Mouse (Mus musculus): ENCODE measurements around the gene Gpr35. TPM values are rescaled to one million over a fixed set of nuclear protein-coding genes. Genes with fewer than 3 reads are reported as not detected.

Gene Gpr35
- polyA plus RNA-seq (2014; fragmentation: Nextera tagmentation; extraction: Ambion mirVana) = 0.44 and 0.54 TPM in 2 replicates

- H3K4me2 ChIP-seq (ENCODE audit: low read length) = no peak within 1 kb of the TSS
- no peak within 1 kb of the TSS for H3K27ac ChIP-seq (replicated peaks in 1 of 2; ENCODE audit: control insufficient read depth in 1 of 2, insufficient read depth in 1 of 2, low read depth in 2 of 2, low read length in 2 of 2)
- WGBS = 72% methylated on average over 5 of the region's 5 CpGs
- no peak for ATAC-seq (ENCODE audit: insufficient number of reproducible peaks, insufficient read depth, low FRiP score, low read depth)
- H3K4me1 ChIP-seq (ENCODE audit: control insufficient read depth in 2 of 2, insufficient read depth in 2 of 2, low read length in 2 of 2) = no peaks in the 10 kb centered on the region
- peaks cover 33% of the 10 kb centered on the region for H3K36me3 ChIP-seq (ENCODE audit: control insufficient read depth, insufficient read depth, low read length)
- no peak within 1 kb of the TSS for H3K9ac ChIP-seq (ENCODE audit: low read length)
- no peaks in the 10 kb centered on the region for H3K9me3 ChIP-seq (ENCODE audit: control insufficient read depth, low read length)
- no peaks in the 10 kb centered on the region for H3K27me3 ChIP-seq (ENCODE audit: control insufficient read depth, insufficient read depth, low read length)
- H3K4me3 ChIP-seq (ENCODE audit: control insufficient read depth in 1 of 2, insufficient read depth in 1 of 2, low read depth in 1 of 2, low read length in 2 of 2) = no peak within 1 kb of the TSS
These were observed at the start of gene Gpr35 for GRCm38 (mm10) chr1:92950607-92951006. Gene Gpr35, plus strand, starts transcription at chr1:92950865.

GRCm38 (mm10) chr1:92902786-92903185 lies 47.9 kb upstream of the Gpr35 start, which contains the start of gene Ankmy1:
Gene Ankmy1, minus strand, starts transcription at chr1:92902906.
- no peak for ATAC-seq (ENCODE audit: insufficient number of reproducible peaks, insufficient read depth, low FRiP score, low read depth)
- no peak within 1 kb of the TSS for H3K27ac ChIP-seq (replicated peaks in 1 of 2; ENCODE audit: control insufficient read depth in 1 of 2, insufficient read depth in 1 of 2, low read depth in 2 of 2, low read length in 2 of 2)
- no peaks in the 10 kb centered on the region for H3K36me3 ChIP-seq (ENCODE audit: control insufficient read depth, insufficient read depth, low read length)
- 2% methylated on average over 15 of the region's 15 CpGs for WGBS
- peak within 1 kb of the TSS; percentile 52 for H3K4me2 ChIP-seq (ENCODE audit: low read length)
- H3K9me3 ChIP-seq (ENCODE audit: control insufficient read depth, low read length) = no peaks in the 10 kb centered on the region
- H3K27me3 ChIP-seq (ENCODE audit: control insufficient read depth, insufficient read depth, low read length) = peaks cover 33% of the 10 kb centered on the region
- no peak within 1 kb of the TSS; the same call in 1 of the 2 replicates for H3K9ac ChIP-seq (ENCODE audit: low read length)
- peak within 1 kb of the TSS in 1 of 2 experiments; percentile 13; a peak in 2 of 4 replicates for H3K4me3 ChIP-seq (ENCODE audit: control insufficient read depth in 1 of 2, insufficient read depth in 1 of 2, low read depth in 1 of 2, low read length in 2 of 2)
- peaks cover 7 to 11% of the 10 kb centered on the region in 2 experiments for H3K4me1 ChIP-seq (ENCODE audit: control insufficient read depth in 2 of 2, insufficient read depth in 2 of 2, low read length in 2 of 2)

GRCm38 (mm10) chr1:92903627-92904026 lies 47.0 kb upstream of the Gpr35 start:
- H3K9ac ChIP-seq (ENCODE audit: low read length) = no peak overlapping the region
- no peak overlapping the region for H3K4me2 ChIP-seq (ENCODE audit: low read length)
- no peak for ATAC-seq (ENCODE audit: insufficient number of reproducible peaks, insufficient read depth, low FRiP score, low read depth)
- no peaks in the 10 kb centered on the region for H3K36me3 ChIP-seq (ENCODE audit: control insufficient read depth, insufficient read depth, low read length)
- peaks cover 29% of the 10 kb centered on the region for H3K27me3 ChIP-seq (ENCODE audit: control insufficient read depth, insufficient read depth, low read length)
- no peaks in the 10 kb centered on the region for H3K9me3 ChIP-seq (ENCODE audit: control insufficient read depth, low read length)
- H3K27ac ChIP-seq (replicated peaks in 1 of 2; ENCODE audit: control insufficient read depth in 1 of 2, insufficient read depth in 1 of 2, low read depth in 2 of 2, low read length in 2 of 2) = no peak overlapping the region
- 59% methylated on average over 4 of the region's 4 CpGs for WGBS
- H3K4me3 ChIP-seq (ENCODE audit: control insufficient read depth in 1 of 2, insufficient read depth in 1 of 2, low read depth in 1 of 2, low read length in 2 of 2) = no peak overlapping the region
- H3K4me1 ChIP-seq (ENCODE audit: control insufficient read depth in 2 of 2, insufficient read depth in 2 of 2, low read length in 2 of 2) = peaks cover 11 to 14% of the 10 kb centered on the region in 2 experiments

- Histone ChIP-seq H3K9me3 (ENCODE audit: control insufficient read depth, low read length) (no peaks in the 10 kb centered on the region), H3K4me1 (ENCODE audit: control insufficient read depth in 2 of 2, insufficient read depth in 2 of 2, low read length in 2 of 2) (peaks cover 17 to 19% of the 10 kb centered on the region in 2 experiments), H3K4me3 (ENCODE audit: control insufficient read depth in 1 of 2, insufficient read depth in 1 of 2, low read depth in 1 of 2, low read length in 2 of 2) (no peak overlapping the region), H3K4me2 (ENCODE audit: low read length) (no peak overlapping the region), H3K36me3 (ENCODE audit: control insufficient read depth, insufficient read depth, low read length) (no peaks in the 10 kb centered on the region), H3K27ac (replicated peaks in 1 of 2; ENCODE audit: control insufficient read depth in 1 of 2, insufficient read depth in 1 of 2, low read depth in 2 of 2, low read length in 2 of 2) (no peak overlapping the region), H3K27me3 (ENCODE audit: control insufficient read depth, insufficient read depth, low read length) (peaks cover 13% of the 10 kb centered on the region), H3K9ac (ENCODE audit: low read length) (no peak overlapping the region)
- no peak for ATAC-seq (ENCODE audit: insufficient number of reproducible peaks, insufficient read depth, low FRiP score, low read depth)
- WGBS = 96% methylated on average over 2 of the region's 2 CpGs
These were observed 44.9 kb upstream of the Gpr35 start for GRCm38 (mm10) chr1:92905703-92906310.

GRCm38 (mm10) chr1:92906779-92907631 lies 43.7 kb upstream of the Gpr35 start, which contains the start of gene Dusp28:
Gene Dusp28, plus strand, starts transcription at chr1:92906981.
- under 1% methylated on average over 80 of the region's 81 CpGs for WGBS

GRCm38 (mm10) chr1:92907632-92908360 lies 42.9 kb upstream of the Gpr35 start:
- H3K9ac ChIP-seq (ENCODE audit: low read length) = peak overlapping the region; percentile 86
- H3K4me2 ChIP-seq (ENCODE audit: low read length) = peak overlapping the region; percentile 77
- 41% methylated on average over 20 of the region's 20 CpGs for WGBS
- H3K36me3 ChIP-seq (ENCODE audit: control insufficient read depth, insufficient read depth, low read length) = no peaks in the 10 kb centered on the region
- no peaks in the 10 kb centered on the region for H3K9me3 ChIP-seq (ENCODE audit: control insufficient read depth, low read length)
- no peak for ATAC-seq (ENCODE audit: insufficient number of reproducible peaks, insufficient read depth, low FRiP score, low read depth)
- peak overlapping the region; percentile 86 to 88 for H3K4me3 ChIP-seq (ENCODE audit: control insufficient read depth in 1 of 2, insufficient read depth in 1 of 2, low read depth in 1 of 2, low read length in 2 of 2)
- H3K27me3 ChIP-seq (ENCODE audit: control insufficient read depth, insufficient read depth, low read length) = no peaks in the 10 kb centered on the region
- H3K27ac ChIP-seq (replicated peaks in 1 of 2; ENCODE audit: control insufficient read depth in 1 of 2, insufficient read depth in 1 of 2, low read depth in 2 of 2, low read length in 2 of 2) = peak overlapping the region in 1 of 2 experiments; percentile 85; a peak in 1 of 4 replicates
- H3K4me1 ChIP-seq (ENCODE audit: control insufficient read depth in 2 of 2, insufficient read depth in 2 of 2, low read length in 2 of 2) = peaks cover 25 to 28% of the 10 kb centered on the region in 2 experiments

More at GRCm38 (mm10) chr1:92906779-92907631, 43.7 kb upstream of the Gpr35 start, which contains the start of gene Dusp28:
- peak within 1 kb of the TSS; percentile 77 for H3K4me2 ChIP-seq (ENCODE audit: low read length)
- peak within 1 kb of the TSS; percentile 86 to 88 for H3K4me3 ChIP-seq (ENCODE audit: control insufficient read depth in 1 of 2, insufficient read depth in 1 of 2, low read depth in 1 of 2, low read length in 2 of 2)
- no peaks in the 10 kb centered on the region for H3K9me3 ChIP-seq (ENCODE audit: control insufficient read depth, low read length)
- H3K27me3 ChIP-seq (ENCODE audit: control insufficient read depth, insufficient read depth, low read length) = 0 out of 2 replicates have a peak, but pooled peaks cover 5% of the 10 kb centered on the region
- no peaks in the 10 kb centered on the region for H3K36me3 ChIP-seq (ENCODE audit: control insufficient read depth, insufficient read depth, low read length)
- H3K4me1 ChIP-seq (ENCODE audit: control insufficient read depth in 2 of 2, insufficient read depth in 2 of 2, low read length in 2 of 2) = peaks cover 21 to 23% of the 10 kb centered on the region in 2 experiments
- H3K27ac ChIP-seq (replicated peaks in 1 of 2; ENCODE audit: control insufficient read depth in 1 of 2, insufficient read depth in 1 of 2, low read depth in 2 of 2, low read length in 2 of 2) = peak within 1 kb of the TSS; percentile 85
- H3K9ac ChIP-seq (ENCODE audit: low read length) = peak within 1 kb of the TSS; percentile 86
- ATAC-seq (ENCODE audit: insufficient number of reproducible peaks, insufficient read depth, low FRiP score, low read depth) = peak; percentile 78

- Histone ChIP-seq H3K9me3 (ENCODE audit: control insufficient read depth, low read length) (no peaks in the 10 kb centered on the region), H3K4me3 (ENCODE audit: control insufficient read depth in 1 of 2, insufficient read depth in 1 of 2, low read depth in 1 of 2, low read length in 2 of 2) (no peak overlapping the region), H3K4me1 (ENCODE audit: control insufficient read depth in 2 of 2, insufficient read depth in 2 of 2, low read length in 2 of 2) (peaks cover 21 to 24% of the 10 kb centered on the region in 2 experiments), H3K36me3 (ENCODE audit: control insufficient read depth, insufficient read depth, low read length) (0 out of 2 replicates have a peak, but pooled peaks cover 3% of the 10 kb centered on the region), H3K9ac (ENCODE audit: low read length) (no peak overlapping the region), H3K4me2 (ENCODE audit: low read length) (no peak overlapping the region), H3K27me3 (ENCODE audit: control insufficient read depth, insufficient read depth, low read length) (no peaks in the 10 kb centered on the region), H3K27ac (replicated peaks in 1 of 2; ENCODE audit: control insufficient read depth in 1 of 2, insufficient read depth in 1 of 2, low read depth in 2 of 2, low read length in 2 of 2) (no peak overlapping the region)
- ATAC-seq (ENCODE audit: insufficient number of reproducible peaks, insufficient read depth, low FRiP score, low read depth) = no peak
- WGBS = 96% methylated on average over 3 of the region's 3 CpGs
These were observed 42.0 kb upstream of the Gpr35 start for GRCm38 (mm10) chr1:92908664-92909063.
